Mouse (Mus musculus) left cerebral cortex, adult 11 months (tissue): ENCODE results near the gene Phactr2.

ENCODE experiments used
- DNase-seq: peaks from one replicate; pipeline ENCODE4 v3.0.0; 2022; ENCODE audit warnings: low spot score

Phactr2 gene

GRCm38 (mm10) chr10:13395753-13396152 lies 78.5 kb downstream of the Phactr2 start:
- DNase-seq = no peak

- no peak for DNase-seq
Measured at GRCm38 (mm10) chr10:13394000-13394399, 80.2 kb downstream of the Phactr2 start.

GRCm38 (mm10) chr10:13388116-13388922 lies 85.9 kb downstream of the Phactr2 start:
- DNase-seq = no peak

- no peak for DNase-seq
Measured at GRCm38 (mm10) chr10:13384866-13385265, 89.3 kb downstream of the Phactr2 start.

- DNase-seq = no peak
Measured at GRCm38 (mm10) chr10:13377895-13378294, 96.3 kb downstream of the Phactr2 start.

GRCm38 (mm10) chr10:13376428-13377260 lies 97.6 kb downstream of the Phactr2 start:
- no peak for DNase-seq

GRCm38 (mm10) chr10:13375820-13376219 lies 98.4 kb downstream of the Phactr2 start:
- no peak for DNase-seq

- DNase-seq = no peak
Measured at GRCm38 (mm10) chr10:13369581-13370375, 104.4 kb downstream of the Phactr2 start.

GRCm38 (mm10) chr10:13364286-13364580 lies 110.0 kb downstream of the Phactr2 start:
- no peak for DNase-seq

GRCm38 (mm10) chr10:13363499-13364285 lies 110.5 kb downstream of the Phactr2 start:
- DNase-seq = no peak

- DNase-seq = no peak
Measured at GRCm38 (mm10) chr10:13360913-13361312, 113.3 kb downstream of the Phactr2 start.

- no peak for DNase-seq
Measured at GRCm38 (mm10) chr10:13359846-13360245, 114.4 kb downstream of the Phactr2 start.

GRCm38 (mm10) chr10:13358679-13359078 lies 115.5 kb downstream of the Phactr2 start:
- no peak for DNase-seq

GRCm38 (mm10) chr10:13346609-13347290 lies 127.5 kb downstream of the Phactr2 start:
- DNase-seq = no peak

GRCm38 (mm10) chr10:13340583-13340982 lies 133.6 kb downstream of the Phactr2 start:
- no peak for DNase-seq

- no peak for DNase-seq
Measured at GRCm38 (mm10) chr10:13336964-13337363, 137.2 kb downstream of the Phactr2 start.

GRCm38 (mm10) chr10:13335814-13336213 lies 138.4 kb downstream of the Phactr2 start:
- no peak for DNase-seq

- no peak for DNase-seq
Measured at GRCm38 (mm10) chr10:13335347-13335746, 138.9 kb downstream of the Phactr2 start.

GRCm38 (mm10) chr10:13333781-13334180 lies 140.4 kb downstream of the Phactr2 start:
- DNase-seq = peak; percentile 13

- no peak for DNase-seq
Measured at GRCm38 (mm10) chr10:13332985-13333384, 141.2 kb downstream of the Phactr2 start.

- no peak for DNase-seq
Measured at GRCm38 (mm10) chr10:13331405-13332032, 142.7 kb downstream of the Phactr2 start.
